Mouse (Mus musculus): ENCODE measurements around the gene Dlx3.

Dlx3 gene

GRCm38 (mm10) chr11:95125366-95125948 lies 5.5 kb downstream of the Dlx3 start:
- DNase-seq, result no peak

DNA sequence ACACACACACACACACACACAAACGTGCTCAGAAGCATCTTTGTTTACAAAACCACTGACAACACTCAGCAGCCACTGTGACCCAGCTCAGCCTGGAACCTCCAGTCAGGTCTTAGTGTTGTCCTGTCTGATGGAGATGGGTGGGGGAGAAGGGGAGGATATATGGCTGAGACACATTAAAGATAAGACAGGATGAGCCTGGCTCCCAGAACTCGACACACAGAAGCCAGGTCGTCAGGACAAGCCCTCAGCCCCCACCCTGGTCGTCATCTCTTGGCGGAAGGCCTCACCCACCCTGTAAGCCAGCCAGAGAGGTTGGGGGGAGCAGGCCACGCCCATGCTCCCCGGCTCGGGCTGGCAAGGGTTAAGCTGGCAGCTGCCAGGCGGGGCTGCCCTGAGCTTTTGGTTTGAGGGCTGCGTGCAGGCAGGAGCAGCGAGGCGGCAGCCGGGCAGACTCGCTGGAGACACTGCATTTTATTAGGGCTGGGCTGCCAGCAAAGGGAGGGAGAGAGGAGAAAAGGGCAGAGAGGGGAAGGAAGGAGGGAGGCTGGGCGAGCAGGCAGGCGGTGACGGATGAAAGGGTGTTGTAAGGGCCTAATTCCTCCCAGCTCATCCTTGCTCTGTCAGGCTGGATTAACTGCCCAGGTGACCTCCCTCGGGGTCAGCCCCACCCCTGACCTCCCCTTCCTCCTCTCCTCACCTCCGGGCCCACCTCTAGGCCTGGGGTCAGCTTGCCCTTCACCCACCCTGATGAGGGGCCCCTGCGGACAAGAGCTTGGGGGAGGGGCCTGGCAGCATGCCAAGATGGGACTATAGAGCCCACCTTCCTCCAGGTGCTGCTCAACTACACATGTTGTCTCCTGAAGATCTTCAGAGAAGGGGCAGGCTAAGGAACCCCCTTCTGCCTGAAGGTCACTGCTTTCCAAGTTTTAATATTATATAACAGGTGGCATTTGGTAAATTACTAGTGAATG lies 6.6 kb downstream of the Dlx3 start:
- no peak for DNase-seq

DNA sequence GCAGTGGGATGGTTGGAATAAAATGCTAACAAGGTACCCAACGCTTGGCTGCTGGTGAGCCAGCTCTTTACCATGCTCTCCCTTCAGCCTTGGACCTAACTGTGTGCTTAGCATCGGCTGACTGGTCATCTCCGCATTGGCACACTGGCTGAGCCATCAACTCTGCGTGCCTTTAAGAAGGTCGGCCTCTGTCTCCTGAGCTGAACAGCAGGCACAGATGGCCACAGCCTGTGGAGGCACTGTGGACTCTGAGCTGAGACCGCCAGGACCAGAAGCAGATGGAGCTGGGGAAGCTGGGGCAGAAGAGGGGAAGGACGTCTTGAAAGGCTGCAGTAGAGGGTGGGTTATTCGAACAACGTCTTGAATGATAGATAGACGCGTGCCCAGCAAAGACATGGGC lies 8.4 kb downstream of the Dlx3 start:
- no peak for DNase-seq

DNA sequence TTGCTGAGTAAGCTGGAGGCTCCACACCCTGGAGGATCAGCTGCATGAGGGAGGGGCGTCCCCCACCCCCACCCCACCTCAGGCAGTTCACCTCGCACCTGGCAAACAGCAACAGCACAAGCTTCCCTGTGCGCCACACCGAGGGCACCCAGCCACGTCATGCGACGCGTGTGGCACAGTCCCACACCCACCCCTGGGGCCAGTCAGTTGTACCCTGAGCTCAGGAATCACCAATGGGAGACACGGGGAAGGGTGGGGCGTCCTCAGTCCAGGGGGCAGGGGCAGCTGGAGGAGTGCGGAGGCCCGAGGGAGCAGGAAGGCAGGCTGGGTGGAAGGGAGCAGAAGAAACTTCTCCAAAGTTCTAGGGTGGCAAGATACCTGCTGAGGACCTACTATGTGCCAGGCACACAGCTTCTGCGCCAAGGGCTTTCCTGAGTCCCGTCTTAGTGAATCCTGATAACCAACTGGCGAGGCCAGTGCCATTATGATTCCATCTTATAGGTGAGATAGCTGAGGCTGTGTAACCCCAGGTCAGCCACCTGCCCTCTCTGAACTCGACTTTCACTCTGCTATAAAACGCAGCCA lies 10.8 kb downstream of the Dlx3 start:
- no peak for DNase-seq

- DNase-seq, result no peak
Measured at GRCm38 (mm10) chr11:95133321-95133720, 13.4 kb downstream of the Dlx3 start.

DNA sequence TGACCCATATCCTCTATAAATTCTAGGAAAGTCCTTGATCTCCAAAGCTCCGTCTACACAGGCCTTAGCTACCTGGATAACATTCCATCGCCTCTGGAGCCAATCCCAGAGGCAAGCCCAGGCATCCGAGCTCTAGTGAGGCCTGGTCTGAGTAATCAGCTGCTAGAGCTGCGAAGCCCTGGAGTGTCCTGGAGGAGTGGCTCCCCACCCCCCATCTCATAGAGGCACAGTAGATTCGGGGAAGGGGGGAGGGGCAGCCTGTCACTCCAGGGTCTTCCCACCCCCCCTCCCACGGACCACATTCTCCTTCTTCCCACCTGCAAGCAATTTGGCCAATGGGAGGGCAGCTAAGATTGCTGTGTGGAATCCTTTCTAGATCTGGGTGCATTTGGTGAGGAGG lies 17.4 kb downstream of the Dlx3 start:
- no peak for DNase-seq

DNA sequence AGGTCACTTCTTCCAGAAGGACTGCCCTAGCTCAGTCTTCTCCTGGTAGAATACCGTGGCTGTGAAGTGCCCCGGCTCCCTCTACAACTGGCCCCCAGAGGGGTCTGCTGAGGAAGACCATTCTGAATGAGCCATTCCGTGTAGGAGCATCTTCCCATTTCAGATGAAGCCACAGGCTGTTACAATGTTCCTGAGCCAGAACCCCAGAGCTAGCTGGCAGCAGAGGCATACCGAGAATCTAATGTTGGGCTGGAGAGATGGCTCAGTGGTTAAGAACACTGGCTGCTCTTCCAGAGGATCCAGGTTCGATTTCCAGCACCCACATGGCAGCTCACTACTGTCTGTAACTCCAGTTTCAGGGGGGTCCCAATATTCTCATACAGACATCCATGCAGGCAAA lies 20.0 kb downstream of the Dlx3 start:
- no peak for DNase-seq

DNA sequence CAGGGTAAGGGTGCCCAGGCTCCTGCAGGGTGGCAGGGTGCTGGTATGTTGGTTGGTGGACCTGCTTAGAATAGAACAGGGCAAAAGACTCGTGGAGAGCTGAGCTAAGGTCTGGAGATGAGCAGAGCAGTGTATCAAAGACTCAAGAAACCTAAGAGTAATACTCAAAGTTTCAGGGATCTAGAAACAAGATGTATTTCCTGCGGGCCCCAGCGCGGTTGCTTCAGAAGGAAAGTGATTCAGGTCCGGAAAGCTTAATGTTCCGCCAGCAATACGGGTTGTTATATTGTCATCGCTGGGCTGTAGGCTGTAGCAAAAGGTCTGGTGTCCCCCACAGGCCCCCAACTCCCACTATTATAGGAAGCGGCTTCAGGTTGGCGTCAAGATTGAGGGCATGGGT lies 22.3 kb downstream of the Dlx3 start:
- no peak for DNase-seq

GRCm38 (mm10) chr11:95142980-95143575 lies 23.2 kb downstream of the Dlx3 start:
- peak in 1 of 2 experiments; percentile 26 for DNase-seq

DNA sequence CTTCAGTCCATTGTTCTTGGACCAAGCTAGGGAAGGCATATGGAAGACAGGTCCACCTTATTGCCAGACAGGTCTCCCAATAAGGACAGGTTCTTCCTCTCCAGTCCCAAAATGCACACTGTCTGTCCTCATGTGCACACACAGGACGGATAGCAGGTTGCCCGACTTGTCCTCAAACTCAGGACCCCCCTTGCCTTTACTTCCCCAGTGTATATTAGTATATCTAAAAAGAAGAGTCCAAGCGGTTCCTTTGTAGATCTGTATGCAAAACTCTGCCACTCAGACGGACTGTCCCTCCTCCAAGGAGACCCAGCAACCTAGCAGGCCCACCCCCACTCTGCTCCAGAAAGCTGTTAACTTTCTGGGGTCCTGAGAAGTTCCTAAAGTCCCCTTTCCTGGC lies 23.7 kb downstream of the Dlx3 start:
- no peak for DNase-seq

GRCm38 (mm10) chr11:95144091-95144945 lies 24.4 kb downstream of the Dlx3 start:
- no peak for DNase-seq

DNA sequence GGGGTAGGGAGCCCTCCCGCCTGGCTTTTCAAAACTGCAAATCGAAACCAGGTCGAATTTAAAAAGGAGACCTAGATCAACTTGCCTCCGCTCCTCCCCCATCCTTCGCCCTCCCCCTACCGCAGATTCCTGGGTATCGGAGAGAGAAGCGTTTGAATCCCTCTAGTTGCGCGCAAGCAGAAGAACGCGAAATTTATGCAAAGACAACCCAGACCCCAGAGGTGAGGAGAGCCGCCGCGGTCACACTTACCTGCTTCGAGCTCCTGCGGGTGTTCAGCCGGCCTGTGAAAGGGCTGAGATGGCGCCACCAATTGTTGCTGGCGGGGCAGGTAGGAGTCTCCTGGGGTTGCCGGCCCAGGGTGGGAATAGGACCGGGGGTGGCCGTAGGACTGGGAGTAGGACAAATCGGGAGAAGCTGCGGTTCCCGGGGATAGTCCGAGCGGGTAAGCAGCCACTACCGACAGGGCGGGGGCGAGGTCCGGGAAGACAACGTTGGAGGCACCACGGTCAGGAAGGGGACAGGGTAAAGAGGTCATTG lies 25.1 kb downstream of the Dlx3 start:
- no peak for DNase-seq

GRCm38 (mm10) chr11:95145851-95146403 lies 26.0 kb downstream of the Dlx3 start, which contains the start of gene Dlx4:
Gene Dlx4, minus strand, starts transcription at chr11:95146263.
- DNase-seq, result no peak

DNA sequence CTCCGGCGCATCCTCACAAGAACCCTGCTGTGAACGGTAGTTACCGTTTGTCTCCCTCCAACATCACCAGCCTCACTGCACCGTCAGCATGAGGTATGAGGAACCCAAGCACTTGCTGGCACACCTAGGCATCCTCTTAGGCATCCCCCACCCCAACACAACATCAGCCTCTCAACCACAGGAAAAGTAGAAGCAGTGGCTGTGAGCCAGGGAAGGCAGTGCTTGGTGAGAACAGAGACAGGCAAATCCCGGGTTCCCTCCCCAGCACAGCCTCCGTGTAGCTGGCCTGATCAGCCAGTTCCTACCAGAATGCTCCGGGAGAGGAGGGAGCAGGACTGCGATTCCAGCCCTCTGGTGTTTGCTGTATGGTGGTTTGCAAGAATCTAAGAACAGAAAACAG lies 28.8 kb downstream of the Dlx3 start:
- no peak for DNase-seq

DNA sequence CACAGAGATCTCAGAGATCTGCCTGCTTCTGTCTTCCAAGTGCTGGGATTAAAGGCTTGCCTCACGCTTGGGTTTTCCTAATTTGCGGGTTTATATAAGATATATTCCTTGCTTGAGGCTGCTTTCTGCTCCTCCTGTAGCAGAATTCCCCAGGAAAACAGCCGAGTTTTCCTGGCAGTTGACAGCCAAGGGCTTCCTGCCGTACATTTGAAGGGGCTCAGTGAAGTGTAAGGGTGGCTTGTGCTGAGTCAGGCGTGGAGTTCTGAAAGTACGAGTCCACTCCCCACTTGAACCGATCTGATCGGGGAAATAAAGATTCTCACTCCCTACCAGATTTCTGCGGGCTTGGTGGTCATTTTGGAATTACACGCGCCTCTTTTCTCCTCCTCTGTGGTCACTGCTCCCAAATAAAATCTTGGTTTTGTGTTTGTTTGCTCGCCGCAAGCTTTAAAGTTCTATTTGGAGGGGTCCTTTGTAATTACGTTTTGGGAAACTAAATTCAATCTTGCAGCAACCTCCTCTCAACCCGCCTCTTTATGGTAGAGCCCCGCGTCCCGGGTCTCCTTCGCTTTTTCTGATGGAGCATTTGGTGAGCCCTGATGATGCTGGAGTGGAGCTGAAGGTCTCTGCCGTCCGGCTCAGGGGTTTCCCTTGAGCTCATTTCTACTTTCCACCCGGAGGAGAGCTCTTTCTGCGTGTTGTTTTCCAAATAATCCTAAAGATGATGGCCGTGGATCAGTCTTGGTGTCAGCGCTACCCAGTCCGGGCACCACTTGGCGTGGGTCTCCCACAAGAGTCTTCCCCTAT lies 29.7 kb downstream of the Dlx3 start:
- no peak for DNase-seq

DNA sequence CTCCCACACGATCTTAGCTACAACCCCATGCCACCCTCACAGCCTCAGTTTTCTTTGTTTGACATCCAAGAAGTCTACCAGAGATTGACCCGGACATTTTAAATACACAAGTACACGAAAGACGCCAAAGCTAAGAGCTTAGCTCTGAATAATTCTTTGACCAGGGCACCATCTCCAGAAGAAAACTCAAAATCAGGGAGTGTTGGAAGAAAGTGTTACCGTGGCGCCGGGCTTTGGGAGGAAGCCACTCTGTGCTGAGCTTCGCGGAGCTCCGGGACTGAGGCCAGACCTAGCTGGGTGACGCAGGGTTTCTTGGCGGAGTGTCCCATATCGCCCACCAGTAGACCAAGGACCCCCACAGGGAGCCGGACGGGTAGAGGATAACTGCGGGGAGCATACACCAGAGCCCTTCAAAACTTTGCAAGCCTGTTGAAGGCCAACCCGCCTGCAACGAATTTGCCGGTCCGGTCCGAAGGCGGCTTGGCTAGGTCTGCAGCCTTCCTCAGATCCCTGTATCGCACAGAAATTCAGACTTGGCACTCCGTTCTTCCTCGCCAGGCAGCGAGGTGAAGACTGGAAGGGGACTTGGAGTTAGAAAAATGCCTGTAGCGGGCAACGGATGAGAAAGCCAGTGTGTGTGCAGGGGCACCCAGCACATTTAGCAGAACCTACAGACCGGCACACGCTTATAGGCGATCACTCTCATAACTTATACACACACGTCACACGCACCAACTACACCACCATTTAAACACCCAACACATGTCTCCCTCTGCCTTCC lies 30.5 kb downstream of the Dlx3 start:
- DNase-seq, result peak in 1 of 2 experiments; percentile 20

GRCm38 (mm10) chr11:95153116-95153515 lies 33.2 kb downstream of the Dlx3 start:
- no peak for DNase-seq

- DNase-seq, result no peak
Measured at GRCm38 (mm10) chr11:95153681-95154080, 33.8 kb downstream of the Dlx3 start.

GRCm38 (mm10) chr11:95155511-95155910 lies 35.6 kb downstream of the Dlx3 start:
- DNase-seq, result no peak

- no peak for DNase-seq
Measured at GRCm38 (mm10) chr11:95157356-95157755, 37.4 kb downstream of the Dlx3 start.
